Mouse (Mus musculus) brain, embryonic 14.5 days (tissue): ENCODE data around the gene Rprd1b.

Source experiments
- CTCF ChIP-seq: fragments of 200-500 bp; IDR thresholded peaks from 2 replicates; pipeline ENCODE4 v1.5.1; 2012; ENCODE audit warnings: inconsistent platforms, mild to moderate bottlenecking, moderate library complexity, borderline replicate concordance; ENCODE audit not compliant: insufficient read depth, insufficient read length; ENCODE audit errors: extremely low read depth
- POLR2A ChIP-seq: fragments of 200-500 bp; IDR thresholded peaks from 2 replicates; pipeline ENCODE4 v1.6.1; 2012; ENCODE audit warnings: mild to moderate bottlenecking, inconsistent platforms, borderline replicate concordance; ENCODE audit not compliant: poor library complexity, insufficient read depth, insufficient read length, severe bottlenecking; ENCODE audit errors: extremely low read depth

- TF ChIP-seq CTCF, result no peak
- TF ChIP-seq POLR2A, result no peak
These were observed 98.9 kb downstream of the Rprd1b start for GRCm38 (mm10) chr2:158127245-158127644.
